Mouse (Mus musculus) liver, postnatal 0 days (tissue): ENCODE data around the gene Enpep.
A peak's percentile ranks its signal among the peaks of the same experiment; 100 is the strongest.

Source experiments
- CTCF ChIP-seq: sonication (generic); IDR thresholded peaks from 2 replicates; pipeline ENCODE4 v1.5.1; 2016; ENCODE audit warnings: antibody characterized with exemption, low read depth
- EP300 ChIP-seq: IDR thresholded peaks from 2 replicates; pipeline ENCODE4 v1.6.1; 2016; ENCODE audit warnings: antibody characterized with exemption, low read depth, mild to moderate bottlenecking

DNA sequence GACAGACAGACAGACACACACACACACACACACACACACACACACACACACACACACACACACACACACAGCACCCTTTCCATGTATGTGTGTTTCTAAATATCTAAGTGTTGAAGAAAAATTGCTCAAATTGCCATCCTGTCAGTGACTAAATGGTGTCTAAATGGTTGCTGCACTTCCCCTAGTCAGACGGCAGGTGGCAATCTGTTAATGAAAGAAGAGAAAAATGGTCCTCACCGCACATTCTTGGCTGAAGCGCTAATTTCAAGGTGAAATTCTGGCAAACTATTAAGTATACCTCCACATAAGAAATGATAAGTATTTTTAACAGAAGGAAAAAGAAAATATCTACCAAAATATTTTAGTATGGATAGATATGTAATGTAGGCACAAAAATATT, 28.6 kb downstream of the Enpep start:
- TF ChIP-seq CTCF (peak; percentile 80), EP300 (no peak)
